Mouse (Mus musculus): ENCODE measurements around the gene Nup43.
"Not testable (repeated sequence)": the region's sequence is repeated elsewhere in the genome, so short reads cannot be mapped to it uniquely, and the experiment has no call there.

The Nup43 gene

DNA sequence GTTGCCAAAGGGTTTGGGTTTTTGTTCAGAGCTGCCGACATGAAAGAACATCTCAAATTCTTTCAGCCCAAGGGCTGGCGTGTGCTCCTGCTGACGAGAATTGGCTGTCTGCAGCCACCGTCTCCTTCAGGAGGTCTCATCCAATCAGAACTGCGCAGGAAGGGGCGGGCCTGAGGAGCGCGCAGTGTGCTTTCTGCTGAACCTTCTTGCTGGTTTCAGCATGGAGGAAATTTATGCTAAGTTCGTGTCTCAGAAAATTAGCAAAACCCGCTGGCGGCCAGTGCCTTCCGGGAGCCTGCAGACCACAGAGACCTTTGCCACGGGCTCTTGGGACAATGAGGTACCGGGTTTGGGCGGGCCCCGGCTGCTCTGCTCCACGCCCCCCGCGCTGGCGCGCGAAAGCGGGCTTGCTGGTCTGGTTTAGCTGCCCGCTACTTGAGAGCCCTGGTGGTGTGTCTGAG, at the start of gene Nup43:
Gene Nup43, plus strand, starts transcription at position 162 of the 461 bp plus-strand sequence.
- DNase-seq (ENCODE audit: low spot score in 2 of 2) = peak; percentile 73 to 89

DNA sequence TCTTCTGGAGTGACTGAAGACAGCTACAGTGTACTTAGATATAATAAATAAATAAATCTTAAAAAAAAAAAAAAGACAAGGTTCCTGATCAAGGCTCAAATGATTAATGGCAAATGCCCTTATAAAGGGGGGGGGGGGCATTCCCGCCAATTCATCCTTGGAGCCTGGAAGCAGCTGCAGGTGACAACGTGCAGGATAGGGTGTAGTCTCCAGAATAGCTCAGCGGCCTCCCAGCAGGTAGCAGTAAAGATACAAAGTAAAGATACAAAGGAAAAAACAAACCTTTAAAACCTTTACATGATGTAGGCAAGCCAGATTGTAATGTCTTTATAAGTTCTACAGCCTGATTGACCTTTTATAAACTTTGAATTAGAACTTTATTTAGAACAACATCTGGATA, 49.7 kb upstream of the Nup43 start:
- DNase-seq (ENCODE audit: low spot score in 2 of 2) = not testable (repeated sequence)

DNA sequence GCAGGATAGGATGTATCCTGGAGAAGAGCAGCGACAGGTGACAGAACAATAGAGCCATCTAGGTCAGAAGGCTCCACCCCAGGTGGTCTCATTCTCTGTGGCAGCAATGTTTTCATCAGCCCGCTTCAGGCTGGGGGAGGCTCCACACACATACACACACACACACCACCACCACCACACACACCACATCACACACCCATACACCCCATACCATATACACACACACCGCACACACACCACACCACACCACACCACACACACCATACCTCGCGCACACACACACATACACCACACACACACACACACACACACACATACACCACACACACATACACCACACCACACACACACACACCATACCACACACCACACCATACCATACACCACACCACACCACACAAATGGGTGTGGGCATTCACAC, 47.5 kb upstream of the Nup43 start:
- no peak for DNase-seq (ENCODE audit: low spot score in 2 of 2)

DNA sequence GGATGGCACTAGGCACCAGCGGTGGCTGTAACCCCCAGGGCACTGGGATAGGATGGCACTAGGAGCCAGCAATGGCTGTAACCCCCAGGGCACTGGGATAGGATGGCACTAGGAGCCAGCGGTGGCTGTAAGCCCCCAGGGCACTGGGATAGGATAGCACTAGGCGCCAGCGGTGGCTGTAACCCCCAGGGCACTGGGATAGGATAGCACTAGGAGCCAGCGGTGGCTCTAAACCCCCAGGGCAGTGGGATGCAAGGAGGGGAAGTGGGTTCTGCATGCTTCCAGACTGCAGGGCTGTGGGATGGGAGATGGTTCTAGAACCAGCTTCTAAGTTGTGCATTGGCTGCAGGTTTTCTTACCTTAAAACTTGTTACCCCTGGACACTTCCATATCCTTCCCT, 46.6 kb upstream of the Nup43 start:
- DNase-seq (ENCODE audit: low spot score in 2 of 2) = no peak

DNA sequence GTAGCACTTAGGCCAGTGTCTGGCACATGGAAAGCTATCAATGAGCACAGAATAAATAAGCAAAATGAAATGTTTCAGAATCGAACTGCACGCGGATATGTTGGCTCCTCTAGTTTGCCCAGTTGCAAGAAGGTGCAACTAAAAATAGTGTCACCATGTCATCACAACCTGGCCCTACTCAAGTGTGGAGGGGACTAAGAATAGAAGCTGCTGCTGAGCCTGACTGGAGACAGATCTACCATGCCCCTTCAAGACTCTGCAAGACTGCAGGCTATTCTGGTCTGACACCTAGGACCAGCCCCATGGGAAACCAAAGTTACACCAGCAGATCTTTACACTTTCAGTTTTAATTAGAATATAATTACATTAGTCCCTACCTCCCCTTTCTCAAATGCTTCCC, 44.9 kb upstream of the Nup43 start:
- no peak for DNase-seq (ENCODE audit: low spot score in 2 of 2)

DNA sequence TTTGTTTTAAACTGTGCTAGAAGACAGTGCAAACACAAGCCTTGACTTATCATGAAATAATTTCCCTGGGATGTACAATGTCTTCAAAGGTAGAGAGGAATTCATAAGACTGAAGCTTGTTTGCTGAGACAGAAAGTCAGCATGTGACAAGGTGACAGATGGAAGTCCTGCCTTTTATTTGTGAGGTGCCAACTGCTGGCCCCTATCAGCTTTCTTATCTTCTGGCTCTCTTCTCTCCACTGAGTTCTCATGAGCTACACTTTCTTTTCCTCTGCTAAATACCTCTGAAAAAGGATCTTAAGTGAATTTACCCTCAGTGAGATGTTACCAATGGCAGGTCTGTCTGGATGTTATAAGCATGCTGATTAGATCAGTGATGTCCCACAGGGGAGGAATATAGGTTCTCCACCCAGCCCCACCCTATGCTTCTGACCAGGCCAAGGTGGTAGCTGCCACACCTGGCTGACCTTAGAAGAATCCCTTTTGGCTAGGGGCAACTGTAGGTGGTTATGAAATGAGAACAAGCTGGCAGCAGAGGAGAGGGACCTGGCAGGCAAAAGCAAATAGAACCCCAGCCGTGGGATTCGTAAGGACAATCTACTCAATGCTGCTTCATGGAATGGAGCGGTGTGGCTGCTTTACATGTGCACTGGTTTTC, 43.3 kb upstream of the Nup43 start:
- DNase-seq (ENCODE audit: low spot score in 2 of 2) = no peak

DNA sequence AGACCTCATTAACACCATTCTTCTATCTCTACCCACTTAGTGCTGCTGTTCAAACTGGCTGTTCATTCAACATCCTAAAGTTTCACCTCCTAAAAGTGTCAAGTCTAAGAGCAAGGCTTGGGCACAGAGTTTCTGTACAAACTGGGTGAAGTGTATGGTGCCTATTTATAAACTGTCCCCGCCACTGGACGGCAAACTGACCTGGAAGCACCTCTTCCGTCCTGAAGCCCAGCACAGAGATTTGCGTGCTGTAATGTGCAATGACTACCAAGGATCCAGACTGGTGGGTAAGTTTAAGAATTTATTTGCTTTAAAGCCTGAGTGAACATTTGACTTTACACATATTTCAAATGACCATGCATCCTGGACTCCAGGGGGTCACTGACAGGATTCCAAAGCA, 38.2 kb upstream of the Nup43 start:
- no peak for DNase-seq (ENCODE audit: low spot score in 2 of 2)

DNA sequence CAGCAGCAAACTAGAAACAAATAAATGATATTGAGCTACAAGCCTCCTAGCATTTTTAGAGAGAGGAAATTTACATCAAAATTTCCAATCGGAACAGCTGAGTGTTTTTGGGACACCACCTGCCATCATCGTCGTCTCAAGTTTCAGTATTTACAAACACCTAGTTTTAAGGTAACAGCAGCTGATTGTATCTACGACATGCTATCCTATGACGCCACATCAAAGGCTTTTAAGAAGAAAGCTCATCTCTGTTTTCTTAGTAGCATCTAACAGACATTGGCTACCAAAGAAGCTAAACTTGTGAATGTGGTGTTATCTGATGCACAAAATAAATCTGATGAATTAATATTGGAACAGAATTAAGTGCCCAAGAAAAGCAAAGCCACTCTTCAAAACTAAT, 37.0 kb upstream of the Nup43 start:
- DNase-seq (ENCODE audit: low spot score in 2 of 2) = no peak

DNA sequence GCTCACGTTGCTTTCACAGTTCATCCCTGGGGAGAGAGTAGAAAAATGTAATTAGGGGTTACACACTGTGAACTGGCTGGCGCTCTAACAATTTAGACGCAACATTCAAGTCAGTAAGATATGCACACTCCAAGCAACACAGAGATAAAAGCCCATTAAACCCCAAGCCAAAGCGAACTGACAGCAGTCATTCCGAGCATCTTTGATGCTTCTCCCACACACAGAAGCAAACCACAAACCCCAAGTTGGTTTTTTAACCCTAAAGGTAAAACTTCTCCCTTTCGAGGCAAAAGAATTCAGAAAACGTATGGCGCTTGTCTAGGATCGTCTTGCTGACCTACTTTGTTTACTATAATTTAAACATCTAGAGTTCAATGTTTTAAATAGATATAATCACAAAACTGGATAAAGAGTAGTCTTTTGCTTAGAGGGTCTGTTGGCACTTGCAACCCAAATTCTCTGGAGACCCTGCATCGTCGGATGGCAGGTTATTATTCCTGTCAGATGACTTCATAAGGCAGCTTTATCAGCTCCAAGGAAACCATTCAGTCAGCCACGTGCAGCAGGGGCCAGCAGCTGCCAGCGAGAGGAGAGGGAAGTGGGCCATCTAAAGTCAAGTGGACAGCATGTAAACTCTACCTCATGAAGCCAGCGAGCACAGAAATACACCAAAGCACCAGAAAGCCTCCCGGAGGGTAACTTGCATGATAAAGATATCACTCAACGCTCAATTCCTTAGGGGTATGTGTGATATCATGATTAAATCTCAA, 36.2 kb upstream of the Nup43 start:
- DNase-seq (ENCODE audit: low spot score in 2 of 2) = no peak

DNA sequence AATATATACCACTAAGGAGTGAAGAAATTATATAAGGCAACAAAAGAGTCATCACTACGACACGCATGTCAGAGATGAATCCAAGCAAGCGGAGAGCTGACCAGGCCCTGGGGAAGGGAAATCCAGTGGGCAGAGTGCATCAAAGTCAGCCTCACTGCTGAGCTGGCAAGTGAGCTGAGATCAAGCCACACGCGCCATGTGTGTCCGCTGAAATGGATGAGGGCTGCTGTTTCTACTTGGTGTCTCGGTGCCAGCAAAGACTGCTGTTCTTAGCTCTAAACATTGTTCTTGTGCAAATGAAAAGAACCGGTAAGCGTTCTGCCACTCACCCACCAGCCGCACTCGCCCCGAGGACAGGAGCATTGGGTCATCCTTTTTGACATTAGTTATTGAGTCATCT, 26.9 kb upstream of the Nup43 start:
- DNase-seq (ENCODE audit: low spot score in 2 of 2) = no peak

DNA sequence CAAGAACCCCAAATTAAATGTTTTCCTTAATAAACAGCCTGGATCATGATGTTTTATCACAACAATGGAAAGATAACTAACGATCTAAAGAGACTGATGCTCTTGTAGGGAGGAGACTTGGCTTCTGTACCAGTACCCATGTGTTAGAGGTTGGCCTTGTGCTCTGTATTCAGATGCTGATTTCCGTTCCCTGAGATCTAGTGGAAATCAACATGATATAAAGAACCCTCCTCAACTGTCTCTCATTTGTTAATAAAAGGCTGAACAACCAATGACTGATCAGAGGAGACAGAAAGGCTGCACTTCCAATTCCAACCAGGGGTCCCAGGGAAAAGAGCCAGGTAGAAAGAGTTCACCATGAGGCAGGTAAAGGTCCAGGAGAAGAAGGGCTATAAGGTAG, 21.4 kb upstream of the Nup43 start:
- no peak for DNase-seq (ENCODE audit: low spot score in 2 of 2)

DNA sequence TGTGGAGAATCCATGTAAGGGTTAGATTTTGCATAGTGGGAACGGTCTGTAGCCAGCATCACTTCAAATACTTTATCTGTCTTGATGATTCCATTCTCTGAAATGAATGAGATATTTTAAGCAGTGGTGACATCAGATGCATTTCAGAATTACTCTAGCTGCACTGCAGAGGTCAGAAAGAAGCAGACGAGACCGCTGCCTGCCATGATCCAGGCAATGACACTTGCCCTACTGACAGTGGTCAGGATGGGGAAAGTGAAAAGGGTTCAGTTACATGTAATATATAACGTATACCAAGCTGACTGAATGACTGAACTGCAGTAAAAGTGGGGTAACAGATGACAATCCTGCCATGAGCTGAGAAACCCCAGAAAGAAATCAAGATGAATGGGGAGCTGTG, 18.2 kb upstream of the Nup43 start:
- no peak for DNase-seq (ENCODE audit: low spot score in 2 of 2)

DNA sequence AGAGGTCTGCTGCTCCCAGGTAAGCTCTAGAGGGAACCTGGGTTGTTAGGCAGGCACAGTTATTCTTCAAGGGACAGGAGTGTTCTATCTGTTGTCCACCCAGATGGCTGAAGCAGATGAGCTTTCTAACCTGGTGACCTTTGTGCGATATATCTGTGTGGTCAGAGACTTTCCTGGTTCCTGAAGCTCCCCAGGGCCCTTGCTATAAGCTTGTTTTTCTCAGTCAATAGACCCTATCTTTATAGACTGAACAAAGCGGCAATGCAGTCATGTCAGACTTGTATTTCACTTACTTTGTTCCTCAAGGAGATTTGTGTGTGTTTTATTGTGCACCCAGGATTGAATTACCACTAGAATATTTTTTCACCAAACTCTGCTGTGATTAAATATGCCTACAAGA, 16.2 kb upstream of the Nup43 start:
- no peak for DNase-seq (ENCODE audit: low spot score in 2 of 2)

DNA sequence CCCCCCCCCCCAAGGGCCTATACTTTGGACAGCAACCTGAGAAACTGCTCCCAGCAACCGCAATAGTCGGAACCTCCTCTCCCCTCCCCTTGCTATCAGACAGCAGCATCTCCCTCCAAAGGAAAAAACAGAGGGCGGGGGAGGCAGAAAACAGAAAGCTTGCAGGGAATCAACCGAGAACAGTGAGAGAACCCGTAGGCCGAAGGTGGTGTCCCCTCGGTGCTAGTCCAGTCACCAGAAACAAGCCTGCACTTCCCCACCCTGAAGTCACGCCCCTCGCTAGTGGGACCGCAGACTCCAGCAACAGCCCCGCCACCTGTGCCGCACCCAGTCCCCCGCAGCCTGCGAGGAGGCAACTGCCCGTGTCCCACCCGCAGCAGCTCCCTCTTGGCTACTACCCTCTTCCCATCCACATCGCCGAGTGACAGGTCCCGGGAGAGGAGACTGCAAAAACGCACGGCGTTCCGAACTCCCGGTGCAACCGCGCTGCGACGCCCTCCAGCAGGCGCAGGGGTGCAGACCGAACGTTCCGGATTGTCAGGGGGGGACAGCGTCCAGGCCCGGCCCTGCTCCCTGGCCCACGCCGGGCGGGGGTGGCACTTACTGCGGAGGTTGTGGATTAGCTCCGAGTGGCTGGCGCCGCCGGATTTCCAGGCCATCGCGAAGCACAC, 4.7 kb upstream of the Nup43 start:
- DNase-seq (ENCODE audit: low spot score in 2 of 2) = peak in 1 of 2 experiments; percentile 50

DNA sequence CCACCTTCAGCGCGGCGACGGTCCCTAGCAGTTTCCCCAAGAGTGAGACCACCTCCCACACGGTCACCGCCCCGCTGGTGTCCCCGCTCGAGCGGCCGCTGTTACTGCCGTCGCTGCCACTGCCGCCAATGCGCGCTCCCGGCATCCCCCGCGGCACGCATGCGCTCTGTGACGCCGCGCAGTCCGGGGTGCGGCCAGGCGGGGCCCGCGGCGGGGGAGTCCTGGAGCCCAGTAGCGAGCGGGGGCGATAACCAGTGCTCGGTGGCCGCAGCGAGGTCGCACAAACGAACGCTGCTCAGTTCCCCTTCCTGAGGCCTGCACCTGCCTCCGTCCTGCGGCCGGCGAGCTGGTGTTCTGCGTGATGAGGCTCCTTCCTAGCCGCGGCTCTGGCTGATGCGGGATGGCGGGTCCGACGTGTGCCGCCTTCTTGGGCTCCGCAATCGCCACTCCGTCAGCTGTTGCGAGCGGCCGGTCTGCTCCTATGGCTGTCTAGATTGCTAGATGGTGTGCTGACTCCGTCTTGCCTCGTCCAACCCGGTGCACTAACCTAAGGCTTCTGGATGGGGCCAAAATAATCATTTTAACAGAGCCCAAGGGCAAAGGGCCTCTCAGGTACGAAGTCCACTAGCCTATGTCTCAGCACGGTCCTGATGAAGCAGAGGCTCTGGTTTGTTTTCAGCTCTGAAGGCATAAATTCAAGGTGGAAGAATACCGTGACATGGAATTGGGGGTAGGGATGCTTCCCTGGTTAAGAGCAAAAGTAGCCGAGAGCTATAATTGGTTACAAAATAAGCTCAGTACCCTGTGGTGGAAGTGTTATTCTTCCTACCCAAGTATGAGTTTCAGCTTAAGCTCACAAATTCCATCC, 3.9 kb upstream of the Nup43 start:
- peak; percentile 85 to 92 for DNase-seq (ENCODE audit: low spot score in 2 of 2)

DNA sequence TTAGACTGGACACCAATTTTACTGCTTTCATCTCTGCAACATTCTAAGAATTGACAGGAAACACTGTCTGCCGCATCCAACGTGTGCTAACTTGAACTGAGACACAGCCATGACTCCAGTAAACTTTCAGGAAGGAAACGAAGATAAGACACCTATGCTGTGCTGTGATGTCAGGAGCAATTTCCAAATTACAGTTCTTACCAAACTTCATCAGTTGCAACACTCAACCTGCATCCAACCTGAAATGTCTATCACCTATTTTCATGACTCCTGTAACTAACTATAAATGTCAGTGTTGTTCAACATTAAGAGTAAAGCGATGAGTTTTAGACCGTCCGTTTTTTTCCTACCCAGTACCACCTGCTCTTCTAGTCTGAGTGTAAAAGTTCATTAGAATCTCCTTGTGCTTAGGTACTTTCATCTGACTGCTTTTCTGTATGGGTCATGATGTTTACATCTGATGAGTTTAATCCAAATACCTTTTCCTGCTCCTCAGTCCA, 3.2 kb upstream of the Nup43 start:
- DNase-seq (ENCODE audit: low spot score in 2 of 2) = no peak

DNA sequence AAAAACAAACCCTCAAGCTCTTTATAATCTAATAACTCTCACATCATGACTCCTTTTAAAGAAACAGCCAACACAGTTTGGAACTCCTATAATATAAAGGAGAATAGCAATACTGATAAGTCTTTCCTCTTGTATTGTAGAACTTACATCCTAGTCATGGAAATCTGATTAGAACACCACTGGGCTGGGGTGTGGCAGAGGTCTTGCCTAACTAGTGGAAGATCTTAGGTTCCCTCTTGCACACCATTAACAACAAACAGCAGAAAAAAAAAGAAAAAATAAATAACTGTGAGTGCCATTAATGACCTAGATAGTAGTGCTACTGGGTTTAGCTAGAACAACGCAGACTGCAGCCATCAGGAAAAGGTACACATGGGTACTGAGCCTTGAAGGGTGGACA, 2.4 kb upstream of the Nup43 start:
- no peak for DNase-seq (ENCODE audit: low spot score in 2 of 2)

DNA sequence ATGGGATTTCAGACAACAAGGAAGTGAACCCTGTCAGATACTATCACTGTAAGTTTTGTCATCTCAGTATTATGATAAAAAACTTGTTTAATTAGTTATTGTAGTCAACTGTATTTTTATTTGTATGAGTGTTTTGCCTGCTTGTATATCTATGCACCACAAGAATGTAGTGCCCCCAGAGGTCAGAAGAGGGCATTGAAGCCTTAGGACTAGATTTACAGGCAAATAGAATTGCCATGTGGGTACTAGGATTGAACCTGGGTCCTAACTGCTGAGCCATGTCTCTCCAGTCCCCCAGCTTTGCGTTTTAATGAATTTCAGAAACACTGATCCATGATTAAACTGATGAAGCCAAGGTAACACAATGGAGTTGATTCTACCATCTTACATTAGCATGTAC, 6.4 kb downstream of the Nup43 start:
- DNase-seq (ENCODE audit: low spot score in 2 of 2) = no peak

DNA sequence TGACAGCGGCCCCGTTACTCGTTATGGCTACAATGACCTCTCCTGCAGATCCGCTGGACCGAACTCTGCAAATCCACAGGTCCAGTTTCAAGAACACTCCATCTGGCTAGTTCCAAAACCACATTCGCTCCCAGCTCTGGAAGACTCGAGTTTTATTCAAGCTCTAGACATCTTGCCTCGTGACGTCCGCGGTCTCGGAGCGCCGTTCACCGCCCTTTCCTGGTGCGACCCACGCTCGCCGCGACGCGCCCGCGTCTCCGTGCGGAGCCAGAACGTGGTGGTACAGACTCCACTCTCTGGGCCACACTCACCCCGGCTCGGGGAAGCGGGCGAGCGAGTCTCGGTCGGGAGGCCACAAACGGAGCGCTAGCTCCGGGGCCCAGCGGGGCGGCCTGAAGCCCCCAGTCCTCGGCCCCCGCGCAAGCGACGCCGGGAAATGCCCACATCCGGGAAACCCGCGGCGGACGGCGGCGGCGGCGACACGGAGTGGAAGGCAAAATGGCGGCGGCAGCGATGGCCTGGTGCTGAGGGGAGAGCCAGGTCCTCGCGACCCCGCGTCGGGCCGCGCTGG, 13.5 kb downstream of the Nup43 start, which contains the start of the genes Pcmt1 and Lats1:
Gene Pcmt1, minus strand, starts transcription at position 406 of the 571 bp plus-strand sequence.
Gene Lats1, plus strand, starts transcription at position 484 of the 571 bp plus-strand sequence.
- peak; percentile 87 to 90 for DNase-seq (ENCODE audit: low spot score in 2 of 2)

DNA sequence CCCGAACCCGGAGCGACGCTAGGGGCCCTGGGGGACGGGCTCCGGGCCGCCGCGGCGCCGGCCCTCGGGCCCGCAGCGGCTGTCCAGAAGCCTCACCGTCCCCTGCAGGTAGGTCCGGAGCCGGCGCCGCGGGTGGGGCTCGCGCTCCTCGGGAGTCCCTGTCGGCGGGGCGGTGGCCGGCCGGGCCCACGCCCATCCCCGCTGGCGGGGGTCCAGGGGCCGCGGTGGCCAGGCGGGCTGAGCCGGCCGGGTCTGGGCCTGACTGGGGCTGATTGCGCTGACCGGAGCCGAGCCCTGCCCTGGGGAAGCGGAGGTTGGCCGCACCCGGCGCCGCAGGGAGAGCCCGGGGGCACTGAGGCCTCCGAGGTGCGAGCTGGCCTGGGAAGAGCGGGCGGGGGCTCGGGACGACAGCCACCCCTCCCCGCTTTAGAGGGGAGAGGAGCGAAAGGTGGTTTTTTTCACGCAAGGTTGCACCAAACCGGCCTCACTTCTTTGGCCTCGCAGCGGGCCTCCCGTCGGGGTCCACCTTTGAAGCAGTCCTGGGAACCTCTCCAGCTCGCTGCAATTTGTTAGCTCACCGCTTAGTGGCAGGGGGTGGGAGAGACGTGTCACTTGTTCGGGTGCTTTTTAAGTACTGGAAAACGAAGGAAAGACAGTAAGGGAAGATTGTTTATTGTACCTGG, 14.2 kb downstream of the Nup43 start:
- peak; percentile 35 to 68 for DNase-seq (ENCODE audit: low spot score in 2 of 2)

All from cerebellum, postnatal 4 days (tissue).